Mouse (Mus musculus): ENCODE measurements at regions not wholly inside any gene's neighbourhood (a gene's known extent, or its start where the extent isn't known, plus 50 kb on each side); places are given as distances from the start of the nearest gene placed in this dataset.

DNA sequence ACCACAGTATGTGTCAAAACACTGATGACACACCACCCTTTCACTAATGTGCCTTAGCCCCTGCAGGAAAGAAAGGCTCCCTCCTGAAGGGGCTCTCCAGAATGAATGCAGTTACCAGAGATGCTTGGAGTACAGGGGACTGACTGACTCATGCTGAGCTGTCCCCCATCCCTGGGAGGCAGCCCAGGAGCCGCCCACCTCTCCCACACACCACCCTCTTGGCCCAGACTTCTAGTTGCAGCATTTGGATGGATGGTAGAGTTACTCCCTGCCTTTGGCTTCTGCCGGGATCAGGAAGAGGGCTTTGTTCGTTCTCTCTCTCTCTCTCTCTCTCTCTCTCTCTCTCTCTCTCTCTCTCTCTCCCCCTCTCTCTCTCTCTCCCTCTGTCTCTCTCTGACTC, 53.4 kb upstream of the Jun start:
- no peak for DNase-seq (ENCODE audit: extremely low spot score, low spot score)

- DNase-seq (ENCODE audit: extremely low spot score, low spot score), result no peak
Measured at GRCm38 (mm10) chr4:95105926-95106622, 54.1 kb upstream of the Jun start.

DNA sequence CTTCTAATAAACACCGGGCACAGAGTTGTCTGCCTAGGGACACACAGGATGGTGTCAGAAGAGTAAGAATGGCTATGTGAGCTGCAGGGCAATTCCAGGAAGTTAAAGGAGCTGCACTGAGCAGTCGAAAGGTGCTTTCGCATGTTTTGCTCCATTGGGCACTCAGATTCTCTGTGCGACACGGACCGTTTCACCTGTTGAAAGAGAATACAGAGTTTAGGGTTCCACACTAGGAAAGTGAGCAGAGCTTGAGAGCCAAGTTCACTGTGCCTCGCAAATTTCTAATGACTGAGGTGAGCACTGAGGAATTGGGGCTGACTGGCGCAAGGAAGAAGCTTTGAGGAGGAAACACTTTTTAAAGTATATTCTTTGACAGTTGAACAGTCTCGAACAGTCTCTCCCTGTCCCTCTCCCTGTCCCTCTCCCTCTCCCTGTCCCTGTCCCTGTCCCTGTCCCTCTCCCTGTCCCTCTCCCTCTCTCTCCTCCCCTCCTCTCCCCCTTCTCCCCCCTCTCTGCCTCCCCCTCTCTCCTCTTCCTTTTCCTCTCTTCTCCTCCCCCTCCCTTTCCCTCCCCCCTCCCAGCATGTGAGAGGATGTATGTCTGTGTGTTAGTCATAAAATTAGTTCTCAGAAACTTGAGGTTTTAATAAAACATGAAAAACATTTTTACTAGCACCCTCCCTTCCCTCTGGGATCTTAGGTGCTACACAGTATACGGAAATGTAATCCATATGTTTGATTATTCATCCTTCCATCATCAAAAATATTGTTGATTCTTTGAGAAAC, 55.1 kb upstream of the Jun start:
- DNase-seq (ENCODE audit: extremely low spot score, low spot score), result no peak

- DNase-seq (ENCODE audit: extremely low spot score, low spot score), result no peak
Measured at GRCm38 (mm10) chr4:95108811-95109210, 56.8 kb upstream of the Jun start.

DNA sequence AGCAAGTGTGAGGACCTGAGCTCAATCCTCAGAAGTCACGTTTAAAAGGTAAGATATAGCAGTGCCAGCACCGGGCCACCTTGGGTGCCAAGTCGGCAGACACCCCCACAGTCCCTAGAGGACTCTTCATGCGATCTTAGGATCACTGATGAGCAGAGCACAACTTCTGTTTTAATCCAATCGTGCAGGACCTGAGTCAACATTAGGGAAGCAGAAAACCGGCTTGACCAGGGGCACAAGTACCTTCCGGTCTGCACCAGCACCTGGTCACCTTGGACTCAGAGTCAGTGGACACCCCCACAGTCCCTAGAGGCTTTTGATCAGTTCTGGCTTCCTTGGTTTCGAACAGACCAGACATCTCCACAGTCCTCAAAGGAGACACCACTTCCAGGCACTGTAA, 58.8 kb upstream of the Jun start:
- DNase-seq (ENCODE audit: extremely low spot score, low spot score), result no peak

- DNase-seq (ENCODE audit: extremely low spot score, low spot score), result no peak
Measured at GRCm38 (mm10) chr4:95117158-95117681, 65.2 kb upstream of the Jun start.

DNA sequence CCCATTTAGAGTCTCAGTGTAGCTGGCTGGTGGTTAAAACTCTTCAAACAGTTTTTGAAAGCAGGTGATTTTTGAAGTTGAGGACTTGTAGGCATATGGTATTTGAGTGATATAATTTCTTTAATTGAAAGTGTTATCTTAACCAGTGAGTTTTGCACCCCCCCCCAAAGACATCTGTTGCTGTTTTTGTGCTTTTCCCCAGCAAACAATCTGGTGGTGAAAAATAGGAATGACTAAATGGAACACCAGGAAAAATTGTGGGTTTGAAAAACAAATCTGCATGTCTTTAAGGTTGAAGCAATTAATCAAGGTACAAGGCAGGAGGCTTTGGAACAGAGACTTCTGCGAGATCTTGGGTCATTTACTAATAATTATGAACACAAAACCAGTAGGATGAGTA, 68.9 kb upstream of the Jun start:
- no peak for DNase-seq (ENCODE audit: extremely low spot score, low spot score)

DNA sequence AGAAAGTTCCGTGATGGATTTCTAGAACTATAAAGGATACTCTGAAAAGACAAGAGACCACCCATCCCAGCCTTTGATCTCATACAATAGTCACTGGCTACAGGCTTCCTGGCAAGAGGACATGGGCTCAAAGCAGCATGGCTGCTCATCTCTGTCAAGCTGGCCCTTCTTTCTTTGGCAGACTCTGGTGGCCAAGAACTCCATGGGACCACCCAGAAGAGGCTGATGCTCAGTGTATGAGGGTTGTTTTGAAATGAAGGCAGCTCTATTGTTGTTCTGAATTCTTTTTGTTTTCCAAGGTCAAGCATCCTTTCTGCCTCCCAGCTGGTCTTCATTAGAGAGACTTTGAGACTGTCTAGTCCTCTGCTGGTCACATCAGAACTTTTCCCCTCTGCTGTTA, 73.3 kb upstream of the Jun start:
- DNase-seq (ENCODE audit: extremely low spot score, low spot score), result no peak

DNA sequence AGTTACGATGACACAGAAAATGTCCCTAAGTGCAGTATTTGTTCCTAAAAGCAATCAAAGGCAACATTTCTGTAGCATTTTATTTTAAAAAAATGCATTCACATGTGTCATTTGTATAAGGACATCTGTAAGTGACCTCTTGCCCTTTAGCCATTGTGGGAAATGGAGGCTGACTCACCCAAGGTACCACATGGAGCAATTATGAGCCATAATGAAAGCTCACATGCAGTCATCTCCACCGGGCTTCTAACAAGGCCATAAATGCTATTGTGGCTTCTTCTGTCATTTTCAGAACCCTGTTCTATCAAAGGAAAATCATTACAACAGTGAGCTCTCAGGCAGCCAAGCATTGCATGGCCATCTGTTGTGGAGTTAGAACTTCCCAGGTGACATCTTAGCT, 75.9 kb upstream of the Jun start:
- DNase-seq (ENCODE audit: extremely low spot score, low spot score), result no peak

GRCm38 (mm10) chr4:95133815-95134214, 81.8 kb upstream of the Jun start:
- DNase-seq (ENCODE audit: extremely low spot score, low spot score), result no peak

GRCm38 (mm10) chr4:95134611-95135010, 82.6 kb upstream of the Jun start:
- no peak for DNase-seq (ENCODE audit: extremely low spot score, low spot score)

DNA sequence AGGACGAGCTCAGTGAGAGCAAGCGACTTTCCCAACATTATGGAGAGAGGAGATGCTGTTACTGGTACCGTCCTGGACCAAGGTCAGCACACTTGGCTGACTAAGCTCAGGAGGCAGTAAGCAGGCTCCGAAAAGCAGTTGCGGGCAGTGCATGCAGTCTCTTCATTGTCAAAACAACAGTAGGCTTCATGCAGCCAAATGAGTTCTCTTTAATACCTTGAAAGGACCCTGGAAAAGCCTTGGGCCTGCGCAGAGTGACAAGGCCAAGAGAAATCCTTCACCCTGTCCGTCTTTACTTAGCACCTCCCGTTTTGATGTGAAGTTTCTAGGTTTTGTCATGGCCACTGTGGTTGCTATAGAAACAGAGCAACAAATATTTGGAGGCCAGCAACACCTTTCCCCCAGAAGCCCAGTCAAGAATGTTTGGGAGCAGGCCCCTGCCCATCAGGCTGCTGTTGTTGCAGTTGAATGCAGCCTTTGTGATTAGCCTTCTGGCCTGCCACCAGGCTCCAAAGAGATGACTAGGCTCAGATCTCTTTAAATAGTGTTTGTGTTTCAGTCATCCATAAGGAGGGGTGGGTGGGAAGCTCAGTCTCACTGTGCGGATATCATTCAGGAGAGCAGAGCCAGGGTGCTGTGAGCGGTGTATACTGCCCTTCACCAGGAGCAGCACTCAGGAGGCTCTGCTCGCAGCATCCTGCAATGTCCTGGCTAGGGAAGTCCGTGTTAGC, 85.6 kb upstream of the Jun start:
- peak; percentile 29 for DNase-seq (ENCODE audit: extremely low spot score, low spot score)

GRCm38 (mm10) chr4:95138676-95139075, 86.7 kb upstream of the Jun start:
- DNase-seq (ENCODE audit: extremely low spot score, low spot score), result no peak

- DNase-seq (ENCODE audit: extremely low spot score, low spot score), result no peak
Measured at GRCm38 (mm10) chr4:95141253-95141652, 89.2 kb upstream of the Jun start.

DNA sequence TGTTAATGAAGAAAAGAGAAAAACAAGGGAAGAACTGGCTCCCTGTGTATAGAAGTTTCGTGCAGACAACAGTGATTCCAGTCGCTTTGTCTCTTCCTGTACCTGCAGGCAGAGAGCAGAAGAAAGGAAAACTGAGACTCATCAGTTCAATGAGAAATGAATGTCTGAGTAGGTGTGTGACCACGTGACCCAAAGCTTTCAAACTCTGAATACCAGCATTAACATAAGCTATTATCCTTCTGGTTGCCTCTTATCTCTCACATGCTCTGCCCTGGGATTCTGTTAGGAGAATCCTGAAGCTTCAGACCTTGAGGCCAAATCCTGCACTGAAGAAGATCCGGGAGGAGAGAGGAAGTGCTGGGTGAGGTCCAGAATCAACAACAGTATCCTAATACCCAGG, 91.1 kb upstream of the Jun start:
- DNase-seq (ENCODE audit: extremely low spot score, low spot score), result no peak

- no peak for DNase-seq (ENCODE audit: extremely low spot score, low spot score)
Measured at GRCm38 (mm10) chr4:95143668-95144067, 91.6 kb upstream of the Jun start.

DNA sequence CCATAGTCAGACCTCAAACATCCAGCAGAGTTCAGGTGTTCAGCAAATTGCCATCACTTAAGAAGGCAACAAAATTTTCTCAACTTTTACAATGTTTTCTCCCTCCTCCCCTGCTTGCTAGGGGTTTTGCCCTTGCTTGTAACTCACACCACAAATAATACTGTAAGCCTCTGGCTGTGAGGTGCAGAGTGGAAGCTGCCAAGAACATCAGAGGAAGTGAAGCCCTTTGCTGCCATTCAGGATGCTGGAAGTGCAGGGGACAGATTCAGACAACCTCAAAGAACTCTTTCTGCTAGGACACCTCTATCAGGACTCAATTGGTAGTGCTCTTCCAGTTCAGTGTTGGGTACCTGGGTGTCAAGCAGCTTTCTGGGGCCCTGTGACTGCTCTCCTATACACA, 92.4 kb upstream of the Jun start:
- no peak for DNase-seq (ENCODE audit: extremely low spot score, low spot score)

DNA sequence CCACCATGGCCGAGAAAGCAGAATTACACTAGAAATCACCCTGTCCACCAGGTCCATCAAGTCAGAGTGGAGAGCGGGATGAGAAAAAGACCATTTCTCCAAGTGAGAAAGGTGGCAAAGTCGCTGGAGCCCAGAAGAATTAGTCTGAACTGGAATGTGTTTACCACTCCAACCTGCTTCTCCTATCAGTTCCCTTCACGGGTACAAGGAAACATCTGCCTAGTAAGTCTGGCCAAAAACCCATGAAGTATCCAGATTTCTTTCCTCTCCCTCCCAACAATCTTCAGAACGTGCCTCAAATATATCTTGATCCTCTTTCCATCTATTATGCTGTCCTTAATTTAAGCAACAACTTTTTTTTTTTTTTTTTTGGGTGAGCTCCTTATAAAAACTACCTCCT, 94.2 kb upstream of the Jun start:
- no peak for DNase-seq (ENCODE audit: extremely low spot score, low spot score)

- no peak for DNase-seq (ENCODE audit: extremely low spot score, low spot score)
Measured at GRCm38 (mm10) chr4:95148665-95149064, 96.6 kb upstream of the Jun start.

DNA sequence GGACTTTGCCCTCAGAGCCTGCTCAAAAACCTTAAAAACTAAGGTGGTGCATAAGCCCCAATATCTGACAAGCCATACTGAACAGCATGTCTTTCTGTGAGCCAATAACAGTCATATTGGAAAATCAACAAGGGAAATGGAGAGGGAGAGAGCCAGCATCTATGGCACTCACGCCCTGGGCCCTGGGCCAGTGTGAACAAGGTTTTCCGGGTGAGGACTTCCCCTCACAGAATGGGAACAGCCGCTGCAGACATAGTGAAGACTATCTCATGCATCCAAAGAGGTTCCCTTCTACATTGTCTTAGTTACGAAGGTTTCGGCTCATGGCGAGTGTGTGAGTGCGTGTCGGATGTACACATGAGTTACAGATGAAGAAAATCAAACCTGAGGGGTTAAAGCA, 99.7 kb upstream of the Jun start:
- DNase-seq (ENCODE audit: extremely low spot score, low spot score), result no peak

DNA sequence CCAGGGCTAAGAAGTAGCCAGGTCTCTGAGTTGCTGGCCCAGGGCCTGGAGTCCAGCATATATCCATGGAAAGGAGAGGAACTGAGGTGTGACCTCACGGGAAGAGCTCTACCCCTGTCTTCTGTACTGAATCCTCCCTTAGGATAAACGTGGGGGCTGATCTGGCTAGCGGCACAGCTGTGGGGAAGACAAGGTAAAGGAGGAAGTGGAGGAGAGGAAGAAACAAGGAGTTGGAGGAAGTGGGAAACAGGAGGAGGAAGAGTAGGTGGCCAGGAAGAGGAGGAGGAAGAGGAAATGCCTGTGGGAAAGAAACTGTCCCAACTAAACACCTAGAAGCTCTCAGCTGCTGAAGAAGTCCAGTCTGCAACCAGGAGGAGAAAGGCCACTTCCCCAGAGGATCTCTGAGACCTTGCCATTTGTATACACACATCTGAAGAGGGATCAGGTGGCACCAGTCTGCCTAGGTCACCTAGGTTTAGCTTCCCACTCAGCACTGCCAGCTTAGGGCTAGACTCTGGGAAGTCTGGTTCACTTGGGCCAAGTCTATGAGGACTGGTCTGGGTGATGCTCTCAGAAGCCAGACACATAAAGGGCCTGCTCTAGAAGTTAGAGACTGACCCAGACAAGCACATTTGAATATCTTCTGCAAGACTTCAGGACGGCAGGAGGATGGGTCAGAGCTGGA, 100.6 kb upstream of the Jun start:
- DNase-seq (ENCODE audit: extremely low spot score, low spot score), result no peak

All from neural tube, embryonic 10.5 days (tissue).